Mouse (Mus musculus) hindbrain, embryonic 15.5 days (tissue): ENCODE data around the gene Macrod2. TPM values are rescaled to one million over a fixed set of nuclear protein-coding genes. Genes with fewer than 3 reads are reported as not detected.

Source experiments
- ATAC-seq: fragments of 200-750 bp; cut with Nextera tagmentation; 2 replicates; pipeline ENCODE4 v1.8.0; 2017; ENCODE audit warnings: low read depth, moderate number of reproducible peaks, moderate TSS enrichment; ENCODE audit not compliant: low FRiP score
- H3K27ac ChIP-seq: fragments of 300-500 bp; sonication (generic); replicated peaks from 2 replicates; pipeline ENCODE4 v1.5.1; 2015; ENCODE audit warnings: mild to moderate bottlenecking, inconsistent platforms
- H3K27me3 ChIP-seq: fragments of 300-500 bp; sonication (generic); 2 replicates; pipeline ENCODE4 v1.6.1; 2015; ENCODE audit warnings: control low read depth, inconsistent platforms
- H3K36me3 ChIP-seq: fragments of 300-500 bp; sonication (generic); 2 replicates; pipeline ENCODE4 v1.6.1; 2015; ENCODE audit warnings: control low read depth, inconsistent platforms
- H3K4me1 ChIP-seq: fragments of 300-500 bp; sonication (generic); replicated peaks from 2 replicates; pipeline ENCODE4 v1.6.1; 2015; ENCODE audit warnings: control low read depth, inconsistent platforms
- H3K4me2 ChIP-seq: fragments of 300-500 bp; sonication (generic); 2 replicates; pipeline ENCODE4 v1.6.1; 2015; ENCODE audit warnings: moderate library complexity, mild to moderate bottlenecking, inconsistent platforms
- H3K4me3 ChIP-seq: fragments of 300-500 bp; sonication (generic); 2 replicates; pipeline ENCODE4 v1.5.1; 2015; ENCODE audit warnings: mild to moderate bottlenecking, inconsistent platforms
- H3K9ac ChIP-seq: fragments of 300-500 bp; sonication (generic); 2 replicates; pipeline ENCODE4 v1.6.1; 2015; ENCODE audit warnings: inconsistent platforms
- H3K9me3 ChIP-seq: fragments of 300-500 bp; sonication (generic); 2 replicates; pipeline ENCODE4 v1.6.1; 2016; ENCODE audit warnings: control low read depth, inconsistent platforms
- WGBS: fragments of 180-500 bp; shearing (Covaris S2); methylation state at CpG from one replicate; pipeline ENCODE4 v1.1.7; 2015; 5-methylcytosine and 5-hydroxymethylcytosine counted together
- polyA plus RNA-seq: library from polyadenylated mRNA; unstranded; fragments of >200 nt; fragmentation: Nextera tagmentation; extraction: Ambion mirVana; gene quantifications from 2 replicates; pipeline ENCODE4 v1.2.1, GENCODE M21; 2015

Gene Macrod2
- polyA plus RNA-seq, 1 experiment from 2014 or later: 78.6 TPM

DNA sequence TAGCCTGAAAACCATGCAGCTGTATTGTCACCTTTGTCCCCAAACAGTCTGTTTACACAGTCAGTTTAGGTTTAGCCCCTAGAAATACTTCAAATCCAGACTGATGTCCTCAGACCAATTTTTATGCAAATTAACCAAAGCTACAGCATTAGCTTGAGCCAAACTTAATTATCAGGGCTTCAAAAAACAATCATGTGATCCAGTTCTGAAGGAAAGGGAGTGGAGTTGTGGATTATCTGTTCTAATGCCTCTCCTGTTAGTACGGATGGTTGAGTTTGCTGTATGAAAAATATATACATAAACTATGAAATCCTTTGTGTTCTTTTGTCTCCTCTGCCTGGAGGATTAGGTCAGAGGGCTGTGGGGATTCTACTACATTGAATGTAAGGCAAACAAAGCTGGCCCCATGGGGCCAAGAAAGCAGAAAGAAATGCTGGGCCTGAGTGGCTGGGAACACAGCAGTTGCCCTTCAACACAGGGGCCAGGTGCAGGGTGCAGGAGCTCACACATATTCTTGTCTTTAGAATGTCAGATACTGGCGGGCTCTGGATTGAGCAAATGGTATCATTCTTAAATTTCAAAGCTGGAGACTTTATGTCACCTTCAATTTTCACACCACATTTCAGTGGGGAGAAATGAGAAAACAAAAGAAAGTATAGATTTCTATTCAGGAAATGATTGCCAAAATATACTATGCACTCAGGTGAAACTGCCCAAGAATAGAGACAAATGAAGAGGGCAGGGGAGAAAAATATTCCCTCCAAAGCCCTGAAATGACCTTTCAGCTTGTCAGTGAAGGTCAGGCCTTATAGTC lies 1908.2 kb downstream of the Macrod2 start:
- no peak overlapping the region for H3K4me3 ChIP-seq

GRCm38 (mm10) chr2:142303912-142304182 lies 1908.7 kb downstream of the Macrod2 start:
- no peaks in the 10 kb centered on the region for H3K36me3 ChIP-seq
- no peaks in the 10 kb centered on the region for H3K27me3 ChIP-seq
- WGBS: 48% methylated on average over 2 of the region's 2 CpGs
- H3K27ac ChIP-seq: no peak overlapping the region
- no peak overlapping the region for H3K9ac ChIP-seq
- no peaks in the 10 kb centered on the region for H3K9me3 ChIP-seq
- H3K4me2 ChIP-seq: no peak overlapping the region
- no peak for ATAC-seq
- H3K4me1 ChIP-seq: peaks cover 5% of the 10 kb centered on the region; the same call in 1 of the 2 replicates
- no peak overlapping the region for H3K4me3 ChIP-seq

More for the DNA sequence above, 1908.2 kb downstream of the Macrod2 start:
- H3K9ac ChIP-seq: no peak overlapping the region
- H3K9me3 ChIP-seq: no peaks in the 10 kb centered on the region
- H3K4me2 ChIP-seq: no peak overlapping the region
- no peaks in the 10 kb centered on the region for H3K27me3 ChIP-seq
- 8% methylated on average over 2 of the region's 2 CpGs for WGBS
- ATAC-seq: no peak
- peaks cover 5% of the 10 kb centered on the region; the same call in 1 of the 2 replicates for H3K4me1 ChIP-seq
- H3K27ac ChIP-seq: no peak overlapping the region
- H3K36me3 ChIP-seq: no peaks in the 10 kb centered on the region

DNA sequence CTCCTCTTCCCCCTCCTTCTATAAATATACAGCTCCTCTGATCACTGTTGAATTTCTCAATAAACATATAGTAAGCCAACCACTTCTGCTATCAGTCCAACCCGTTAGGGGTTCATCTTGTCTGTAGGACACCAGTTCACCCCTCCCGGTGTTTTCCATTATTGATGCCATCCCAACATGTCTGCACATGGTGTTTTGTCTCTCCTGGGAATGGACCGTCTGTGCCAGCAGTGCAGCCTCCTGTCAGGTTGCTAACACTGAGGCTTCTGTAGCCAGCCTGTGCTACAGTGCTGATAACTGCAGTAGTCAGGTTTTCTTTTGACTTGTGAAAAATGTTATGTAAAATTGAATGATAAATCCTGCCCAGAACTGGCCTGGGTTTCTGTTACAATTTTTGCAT lies 1928.0 kb downstream of the Macrod2 start:
- Histone ChIP-seq H3K27ac (no peak overlapping the region), H3K4me1 (no peaks in the 10 kb centered on the region), H3K27me3 (no peaks in the 10 kb centered on the region), H3K4me2 (no peak overlapping the region), H3K4me3 (no peak overlapping the region), H3K36me3 (no peaks in the 10 kb centered on the region), H3K9ac (no peak overlapping the region), H3K9me3 (no peaks in the 10 kb centered on the region)
- WGBS: 46% methylated on average over 3 of the region's 3 CpGs
- no peak for ATAC-seq

GRCm38 (mm10) chr2:142326737-142327136 lies 1931.6 kb downstream of the Macrod2 start:
- ATAC-seq: no peak
- Histone ChIP-seq H3K27me3 (no peaks in the 10 kb centered on the region), H3K4me1 (no peaks in the 10 kb centered on the region), H3K4me3 (no peak overlapping the region), H3K36me3 (no peaks in the 10 kb centered on the region), H3K4me2 (no peak overlapping the region), H3K9ac (no peak overlapping the region), H3K27ac (no peak overlapping the region), H3K9me3 (no peaks in the 10 kb centered on the region)
- WGBS: 94% methylated on average over 3 of the region's 3 CpGs

GRCm38 (mm10) chr2:142329761-142330160 lies 1934.7 kb downstream of the Macrod2 start:
- 44% methylated on average over 7 of the region's 7 CpGs for WGBS
- H3K4me3 ChIP-seq: no peak overlapping the region
- no peak for ATAC-seq
- no peaks in the 10 kb centered on the region for H3K9me3 ChIP-seq
- H3K9ac ChIP-seq: no peak overlapping the region
- no peaks in the 10 kb centered on the region for H3K27me3 ChIP-seq
- H3K27ac ChIP-seq: no peak overlapping the region
- H3K36me3 ChIP-seq: no peaks in the 10 kb centered on the region
- peaks cover 9% of the 10 kb centered on the region for H3K4me1 ChIP-seq
- no peak overlapping the region for H3K4me2 ChIP-seq

GRCm38 (mm10) chr2:142334441-142335102 lies 1939.5 kb downstream of the Macrod2 start:
- peak; percentile 83 for ATAC-seq
- 4% methylated on average over 7 of the region's 7 CpGs for WGBS

GRCm38 (mm10) chr2:142335103-142335999 lies 1940.2 kb downstream of the Macrod2 start:
- Histone ChIP-seq H3K4me1 (peaks cover 17% of the 10 kb centered on the region), H3K9ac (no peak overlapping the region), H3K4me2 (peak overlapping the region; percentile 24; the same call in 1 of the 2 replicates), H3K9me3 (no peaks in the 10 kb centered on the region), H3K36me3 (no peaks in the 10 kb centered on the region), H3K4me3 (no peak overlapping the region), H3K27ac (peak overlapping the region; percentile 71), H3K27me3 (no peaks in the 10 kb centered on the region)
- WGBS: 21% methylated on average over 10 of the region's 10 CpGs
- peak; percentile 58 for ATAC-seq

More at GRCm38 (mm10) chr2:142334441-142335102, 1939.5 kb downstream of the Macrod2 start:
- H3K36me3 ChIP-seq: no peaks in the 10 kb centered on the region
- peak overlapping the region; percentile 24; the same call in 1 of the 2 replicates for H3K4me2 ChIP-seq
- H3K4me3 ChIP-seq: no peak overlapping the region
- no peaks in the 10 kb centered on the region for H3K27me3 ChIP-seq
- peak overlapping the region; percentile 71 for H3K27ac ChIP-seq
- H3K9ac ChIP-seq: no peak overlapping the region
- no peaks in the 10 kb centered on the region for H3K9me3 ChIP-seq
- peaks cover 17% of the 10 kb centered on the region for H3K4me1 ChIP-seq

DNA sequence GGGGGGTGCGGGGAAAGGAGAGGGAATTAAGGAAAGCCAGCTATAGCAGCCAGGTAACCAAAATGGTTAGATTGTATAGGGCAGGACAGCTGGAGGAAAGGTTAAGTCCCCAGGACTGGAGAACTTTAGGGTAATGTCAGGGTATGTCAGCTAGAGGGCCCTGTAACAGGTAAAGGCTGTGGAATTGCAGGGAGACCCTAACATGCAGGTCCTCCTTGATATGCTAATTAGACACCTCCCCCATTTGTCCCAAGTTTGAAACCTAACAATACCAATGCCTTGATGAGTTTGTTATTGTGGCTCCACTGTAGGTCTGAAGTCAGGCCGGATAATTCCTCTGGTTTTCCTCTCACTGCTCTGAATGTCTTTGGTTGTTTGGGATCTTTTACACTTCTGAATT lies 1948.9 kb downstream of the Macrod2 start:
- no peak overlapping the region for H3K4me3 ChIP-seq
- no peaks in the 10 kb centered on the region for H3K4me1 ChIP-seq
- H3K4me2 ChIP-seq: no peak overlapping the region
- no peaks in the 10 kb centered on the region for H3K9me3 ChIP-seq
- no peak overlapping the region for H3K9ac ChIP-seq
- no peak for ATAC-seq
- WGBS: 48% methylated on average over 1 of the region's 2 CpGs
- no peaks in the 10 kb centered on the region; the same call in 1 of the 2 replicates for H3K27me3 ChIP-seq
- H3K27ac ChIP-seq: no peak overlapping the region
- H3K36me3 ChIP-seq: no peaks in the 10 kb centered on the region

- H3K27ac ChIP-seq: no peak overlapping the region
- H3K4me2 ChIP-seq: no peak overlapping the region
- H3K9ac ChIP-seq: no peak overlapping the region
- H3K27me3 ChIP-seq: no peaks in the 10 kb centered on the region; the same call in 1 of the 2 replicates
- no peak overlapping the region for H3K4me3 ChIP-seq
- no peaks in the 10 kb centered on the region for H3K4me1 ChIP-seq
- no peaks in the 10 kb centered on the region for H3K36me3 ChIP-seq
- no peaks in the 10 kb centered on the region for H3K9me3 ChIP-seq
- WGBS: 73% methylated on average over 2 of the region's 2 CpGs
- ATAC-seq: no peak
Observed at GRCm38 (mm10) chr2:142344758-142345157, 1949.6 kb downstream of the Macrod2 start.

DNA sequence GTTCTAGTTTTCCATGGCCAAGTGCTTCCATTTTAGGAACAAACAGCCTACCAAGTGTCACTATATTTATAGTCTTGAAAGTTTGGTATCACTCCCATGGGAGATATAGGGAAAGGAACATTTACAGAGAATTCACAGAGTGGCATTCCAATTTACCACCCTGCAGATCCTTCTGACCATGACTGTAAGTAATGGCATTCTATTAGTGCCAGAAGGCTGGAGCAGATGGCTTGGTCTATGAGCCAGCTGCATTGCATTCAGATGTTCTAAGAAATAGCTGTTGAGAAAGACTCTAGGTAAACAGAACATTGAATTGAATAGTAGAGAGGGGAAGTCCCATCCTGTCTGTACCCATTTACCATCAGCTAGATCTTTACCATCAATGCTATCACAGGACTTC lies 1954.7 kb downstream of the Macrod2 start:
- Histone ChIP-seq H3K4me1 (no peaks in the 10 kb centered on the region), H3K4me2 (no peak overlapping the region), H3K27me3 (no peaks in the 10 kb centered on the region), H3K27ac (no peak overlapping the region), H3K9me3 (no peaks in the 10 kb centered on the region), H3K36me3 (no peaks in the 10 kb centered on the region), H3K9ac (no peak overlapping the region), H3K4me3 (no peak overlapping the region)
- ATAC-seq: no peak

- Histone ChIP-seq H3K4me2 (no peak overlapping the region), H3K27ac (no peak overlapping the region), H3K9ac (no peak overlapping the region), H3K4me3 (no peak overlapping the region), H3K36me3 (no peaks in the 10 kb centered on the region), H3K9me3 (no peaks in the 10 kb centered on the region), H3K4me1 (0 out of 2 replicates have a peak, but pooled peaks cover 4% of the 10 kb centered on the region), H3K27me3 (no peaks in the 10 kb centered on the region)
- peak; percentile 80 for ATAC-seq
- 2% methylated on average over 5 of the region's 5 CpGs for WGBS
Observed at GRCm38 (mm10) chr2:142362888-142363287, 1967.8 kb downstream of the Macrod2 start.

GRCm38 (mm10) chr2:142373978-142374377 lies 1978.9 kb downstream of the Macrod2 start:
- no peaks in the 10 kb centered on the region for H3K27me3 ChIP-seq
- ATAC-seq: no peak

More at GRCm38 (mm10) chr2:142373978-142374377, 1978.9 kb downstream of the Macrod2 start:
- Histone ChIP-seq H3K9ac (no peak overlapping the region), H3K9me3 (no peaks in the 10 kb centered on the region), H3K27ac (no peak overlapping the region), H3K4me3 (no peak overlapping the region), H3K4me1 (no peaks in the 10 kb centered on the region), H3K36me3 (no peaks in the 10 kb centered on the region), H3K4me2 (no peak overlapping the region)
- WGBS: 23% methylated on average over 3 of the region's 3 CpGs
